Mouse (Mus musculus): ENCODE measurements around the gene Spg7. TPM values are rescaled to one million over a fixed set of nuclear protein-coding genes. Genes with fewer than 3 reads are reported as not detected.
"Not testable (repeated sequence)": the region's sequence is repeated elsewhere in the genome, so short reads cannot be mapped to it uniquely, and the experiment has no call there.

Spg7 gene
- polyA plus RNA-seq, 1 experiment: 126 TPM

GRCm38 (mm10) chr8:123020859-123021258, 41.9 kb upstream of the Spg7 start:
- TF ChIP-seq CTCF (IDR thresholded peaks at IDR 0.05; ENCODE audit: borderline replicate concordance, control insufficient read depth, extremely low read depth, insufficient read depth, low read length, poor library complexity) (no peak), POLR2A (IDR thresholded peaks at IDR 0.05; ENCODE audit: control insufficient read depth, extremely low read depth, insufficient read depth, low read length, poor library complexity) (no peak)
- 86% methylated on average over 2 of the region's 2 CpGs for WGBS
- no peak overlapping the region for H3K4me3 ChIP-seq (ENCODE audit: control insufficient read depth, insufficient read depth, low read length)
- no peak overlapping the region for H3K27ac ChIP-seq (ENCODE audit: control insufficient read depth, insufficient read depth, low read length)
- no peak for DNase-seq
- no peaks in the 10 kb centered on the region for H3K27me3 ChIP-seq (ENCODE audit: control insufficient read depth, insufficient read depth, low read length)
- H3K4me1 ChIP-seq (replicated peaks; ENCODE audit: control insufficient read depth, insufficient read depth, low read length): peaks cover 29% of the 10 kb centered on the region
- no peaks in the 10 kb centered on the region for H3K36me3 ChIP-seq (ENCODE audit: control insufficient read depth, insufficient read depth, low read length)

DNA sequence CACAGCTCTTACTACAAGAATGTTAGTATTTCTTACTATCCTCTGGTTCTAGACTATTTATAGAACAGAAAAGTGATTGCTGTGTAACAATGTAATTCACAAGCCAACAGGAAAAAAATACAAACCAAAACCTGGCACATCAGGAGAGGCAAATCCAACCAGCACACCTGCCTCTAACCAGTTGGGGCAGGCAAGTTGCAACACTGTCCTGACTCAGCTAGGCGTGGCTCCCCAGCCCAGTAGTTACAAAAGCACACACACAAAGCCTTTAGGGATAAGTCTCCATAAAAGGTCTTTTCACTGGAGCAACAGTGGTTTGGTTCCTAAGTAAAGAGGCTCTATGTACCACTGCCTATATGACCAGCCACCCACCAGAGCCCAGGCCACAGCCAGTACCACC, 41.5 kb upstream of the Spg7 start:
- no peak for DNase-seq
- H3K36me3 ChIP-seq (ENCODE audit: control insufficient read depth, insufficient read depth, low read length): no peaks in the 10 kb centered on the region
- no peaks in the 10 kb centered on the region for H3K27me3 ChIP-seq (ENCODE audit: control insufficient read depth, insufficient read depth, low read length)
- no peak overlapping the region for H3K27ac ChIP-seq (ENCODE audit: control insufficient read depth, insufficient read depth, low read length)
- H3K4me1 ChIP-seq (replicated peaks; ENCODE audit: control insufficient read depth, insufficient read depth, low read length): peaks cover 30% of the 10 kb centered on the region
- TF ChIP-seq CTCF (IDR thresholded peaks at IDR 0.05; ENCODE audit: borderline replicate concordance, control insufficient read depth, extremely low read depth, insufficient read depth, low read length, poor library complexity) (no peak), POLR2A (IDR thresholded peaks at IDR 0.05; ENCODE audit: control insufficient read depth, extremely low read depth, insufficient read depth, low read length, poor library complexity) (no peak)
- no peak overlapping the region for H3K4me3 ChIP-seq (ENCODE audit: control insufficient read depth, insufficient read depth, low read length)
- 73% methylated on average over 1 of the region's 1 CpGs for WGBS

DNA sequence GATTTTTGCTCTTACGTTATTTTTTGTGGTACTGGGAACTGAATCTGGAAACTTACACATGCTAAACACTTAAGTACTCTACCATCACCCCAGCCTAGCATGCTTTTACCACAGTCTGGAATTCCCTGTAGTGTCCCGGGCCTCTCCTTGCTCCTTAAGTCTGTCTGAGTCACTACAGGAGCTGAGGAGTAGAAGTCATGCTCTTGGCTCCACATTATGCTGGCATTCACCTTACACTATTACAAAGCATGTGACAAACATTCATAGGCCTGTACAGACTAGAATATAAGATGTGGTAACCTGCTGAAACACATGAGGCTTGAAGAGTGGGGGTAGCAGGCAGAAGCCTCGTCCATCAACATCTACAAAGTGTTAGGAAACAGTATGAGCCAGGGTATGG, 40.0 kb upstream of the Spg7 start:
- no peak for TF ChIP-seq CTCF (IDR thresholded peaks at IDR 0.05; ENCODE audit: borderline replicate concordance, control insufficient read depth, extremely low read depth, insufficient read depth, low read length, poor library complexity)
- TF ChIP-seq POLR2A (IDR thresholded peaks at IDR 0.05; ENCODE audit: control insufficient read depth, extremely low read depth, insufficient read depth, low read length, poor library complexity): no peak
- H3K4me1 ChIP-seq (replicated peaks; ENCODE audit: control insufficient read depth, insufficient read depth, low read length): peaks cover 30% of the 10 kb centered on the region
- DNase-seq: no peak
- H3K36me3 ChIP-seq (ENCODE audit: control insufficient read depth, insufficient read depth, low read length): no peaks in the 10 kb centered on the region
- 82% methylated on average over 3 of the region's 3 CpGs for WGBS
- no peak overlapping the region for H3K27ac ChIP-seq (ENCODE audit: control insufficient read depth, insufficient read depth, low read length)
- no peaks in the 10 kb centered on the region for H3K27me3 ChIP-seq (ENCODE audit: control insufficient read depth, insufficient read depth, low read length)
- H3K4me3 ChIP-seq (ENCODE audit: control insufficient read depth, insufficient read depth, low read length): no peak overlapping the region

GRCm38 (mm10) chr8:123024226-123024625, 38.5 kb upstream of the Spg7 start:
- no peaks in the 10 kb centered on the region for H3K36me3 ChIP-seq (ENCODE audit: control insufficient read depth, insufficient read depth, low read length)
- TF ChIP-seq CTCF (IDR thresholded peaks at IDR 0.05; ENCODE audit: borderline replicate concordance, control insufficient read depth, extremely low read depth, insufficient read depth, low read length, poor library complexity): no peak
- no peak for TF ChIP-seq POLR2A (IDR thresholded peaks at IDR 0.05; ENCODE audit: control insufficient read depth, extremely low read depth, insufficient read depth, low read length, poor library complexity)
- WGBS: 97% methylated on average over 2 of the region's 2 CpGs
- peaks cover 27% of the 10 kb centered on the region for H3K4me1 ChIP-seq (replicated peaks; ENCODE audit: control insufficient read depth, insufficient read depth, low read length)
- H3K4me3 ChIP-seq (ENCODE audit: control insufficient read depth, insufficient read depth, low read length): no peak overlapping the region
- H3K27ac ChIP-seq (ENCODE audit: control insufficient read depth, insufficient read depth, low read length): no peak overlapping the region
- no peaks in the 10 kb centered on the region for H3K27me3 ChIP-seq (ENCODE audit: control insufficient read depth, insufficient read depth, low read length)
- no peak for DNase-seq

DNA sequence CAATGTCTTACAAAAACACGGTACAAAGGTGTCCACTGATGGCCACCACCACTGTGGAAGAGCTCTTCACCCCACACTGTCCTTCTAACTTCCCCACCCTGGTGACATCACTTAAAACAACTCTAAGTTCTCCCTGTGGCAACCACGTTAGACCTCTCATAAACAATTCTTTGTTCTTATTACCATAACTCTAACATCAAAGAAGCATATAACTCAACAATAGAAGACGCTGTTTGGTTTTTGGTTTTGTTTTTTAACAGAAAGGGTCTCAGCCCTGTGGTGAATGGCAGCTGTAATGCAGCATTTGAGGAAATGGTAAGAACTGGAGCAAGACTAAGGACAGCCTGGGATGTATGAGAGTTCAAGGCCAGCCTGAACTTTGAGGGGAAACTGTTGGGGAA, 36.8 kb upstream of the Spg7 start:
- no peak for TF ChIP-seq CTCF (IDR thresholded peaks at IDR 0.05; ENCODE audit: borderline replicate concordance, control insufficient read depth, extremely low read depth, insufficient read depth, low read length, poor library complexity)
- TF ChIP-seq POLR2A (IDR thresholded peaks at IDR 0.05; ENCODE audit: control insufficient read depth, extremely low read depth, insufficient read depth, low read length, poor library complexity): no peak
- WGBS: 31% methylated on average over 3 of the region's 3 CpGs
- peak overlapping the region; percentile 37; the same call in 1 of the 2 replicates for H3K27ac ChIP-seq (ENCODE audit: control insufficient read depth, insufficient read depth, low read length)

DNA sequence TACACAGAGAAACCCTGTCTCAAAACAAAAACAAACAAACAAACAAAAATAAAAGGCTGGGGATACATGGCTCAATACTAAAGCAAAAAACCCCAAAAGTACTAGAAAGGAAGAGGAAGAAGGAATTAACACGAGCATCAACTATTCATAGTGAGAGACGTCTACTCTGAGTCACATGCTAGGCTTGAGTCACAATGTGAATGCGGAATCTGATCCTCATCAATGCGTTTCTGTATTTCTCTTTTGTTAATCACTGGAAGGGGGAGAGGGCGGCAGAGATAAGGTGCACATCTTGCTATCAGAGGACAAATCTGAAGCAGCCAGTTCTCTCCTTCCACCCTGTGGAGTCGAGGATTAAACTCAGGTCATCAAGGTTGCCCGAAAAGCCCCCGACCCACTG, 35.0 kb upstream of the Spg7 start:
- DNase-seq: no peak
- TF ChIP-seq CTCF (IDR thresholded peaks at IDR 0.05; ENCODE audit: borderline replicate concordance, control insufficient read depth, extremely low read depth, insufficient read depth, low read length, poor library complexity): no peak
- TF ChIP-seq POLR2A (IDR thresholded peaks at IDR 0.05; ENCODE audit: control insufficient read depth, extremely low read depth, insufficient read depth, low read length, poor library complexity): no peak
- Histone ChIP-seq H3K36me3 (ENCODE audit: control insufficient read depth, insufficient read depth, low read length) (no peaks in the 10 kb centered on the region), H3K4me1 (replicated peaks; ENCODE audit: control insufficient read depth, insufficient read depth, low read length) (peaks cover 34% of the 10 kb centered on the region), H3K4me3 (ENCODE audit: control insufficient read depth, insufficient read depth, low read length) (no peak overlapping the region), H3K27ac (ENCODE audit: control insufficient read depth, insufficient read depth, low read length) (no peak overlapping the region), H3K27me3 (ENCODE audit: control insufficient read depth, insufficient read depth, low read length) (no peaks in the 10 kb centered on the region)
- 86% methylated on average over 8 of the region's 8 CpGs for WGBS

More for the DNA sequence above, 36.8 kb upstream of the Spg7 start:
- Histone ChIP-seq H3K4me3 (ENCODE audit: control insufficient read depth, insufficient read depth, low read length) (no peak overlapping the region), H3K4me1 (replicated peaks; ENCODE audit: control insufficient read depth, insufficient read depth, low read length) (peaks cover 29% of the 10 kb centered on the region), H3K27me3 (ENCODE audit: control insufficient read depth, insufficient read depth, low read length) (no peaks in the 10 kb centered on the region), H3K36me3 (ENCODE audit: control insufficient read depth, insufficient read depth, low read length) (no peaks in the 10 kb centered on the region)
- no peak for DNase-seq

DNA sequence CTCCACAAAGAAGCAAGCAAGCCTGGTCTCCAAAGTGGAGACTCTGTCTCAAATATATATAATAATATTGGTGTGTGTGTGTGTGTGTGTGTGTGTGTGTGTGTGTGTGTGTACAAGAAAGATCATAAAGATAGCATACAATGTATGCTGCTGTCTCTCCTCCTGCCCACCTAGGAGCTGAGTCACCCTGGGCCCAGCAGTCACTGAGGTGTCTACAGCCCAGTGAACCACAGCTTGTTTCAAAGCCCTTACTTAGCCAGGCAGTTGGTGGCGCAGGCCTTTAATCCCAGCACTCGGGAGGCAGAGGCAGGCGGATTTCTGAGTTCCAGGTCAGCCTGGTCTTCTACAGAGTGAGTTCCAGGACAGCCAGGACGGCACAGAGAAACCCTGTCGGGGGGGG, 32.7 kb upstream of the Spg7 start:
- not testable (repeated sequence) for H3K27ac ChIP-seq (ENCODE audit: control insufficient read depth, insufficient read depth, low read length); H3K36me3 ChIP-seq (ENCODE audit: control insufficient read depth, insufficient read depth, low read length); H3K4me3 ChIP-seq (ENCODE audit: control insufficient read depth, insufficient read depth, low read length); DNase-seq; H3K27me3 ChIP-seq (ENCODE audit: control insufficient read depth, insufficient read depth, low read length)
- peaks cover 36% of the 10 kb centered on the region for H3K4me1 ChIP-seq (replicated peaks; ENCODE audit: control insufficient read depth, insufficient read depth, low read length)
- 60% methylated on average over 5 of the region's 5 CpGs for WGBS
